Mouse (Mus musculus) cerebellum, adult (tissue): ENCODE measurements at regions not wholly inside any gene's neighbourhood (a gene's known extent, or its start where the extent isn't known, plus 50 kb on each side); places are given as distances from the start of the nearest gene placed in this dataset.

Experiments used
- ATAC-seq: cut with Nextera tagmentation; 2 replicates; pipeline ENCODE4 v1.9.2; 2017; ENCODE audit warnings: mild to moderate bottlenecking, moderate library complexity, mixed read lengths; ENCODE audit not compliant: insufficient number of reproducible peaks, low FRiP score, low TSS enrichment

GRCm38 (mm10) chr16:15052389-15052923 is 146.1 kb downstream of the Efcab1 start:
- peak; percentile 43; the same call in 1 of the 2 replicates for ATAC-seq

DNA sequence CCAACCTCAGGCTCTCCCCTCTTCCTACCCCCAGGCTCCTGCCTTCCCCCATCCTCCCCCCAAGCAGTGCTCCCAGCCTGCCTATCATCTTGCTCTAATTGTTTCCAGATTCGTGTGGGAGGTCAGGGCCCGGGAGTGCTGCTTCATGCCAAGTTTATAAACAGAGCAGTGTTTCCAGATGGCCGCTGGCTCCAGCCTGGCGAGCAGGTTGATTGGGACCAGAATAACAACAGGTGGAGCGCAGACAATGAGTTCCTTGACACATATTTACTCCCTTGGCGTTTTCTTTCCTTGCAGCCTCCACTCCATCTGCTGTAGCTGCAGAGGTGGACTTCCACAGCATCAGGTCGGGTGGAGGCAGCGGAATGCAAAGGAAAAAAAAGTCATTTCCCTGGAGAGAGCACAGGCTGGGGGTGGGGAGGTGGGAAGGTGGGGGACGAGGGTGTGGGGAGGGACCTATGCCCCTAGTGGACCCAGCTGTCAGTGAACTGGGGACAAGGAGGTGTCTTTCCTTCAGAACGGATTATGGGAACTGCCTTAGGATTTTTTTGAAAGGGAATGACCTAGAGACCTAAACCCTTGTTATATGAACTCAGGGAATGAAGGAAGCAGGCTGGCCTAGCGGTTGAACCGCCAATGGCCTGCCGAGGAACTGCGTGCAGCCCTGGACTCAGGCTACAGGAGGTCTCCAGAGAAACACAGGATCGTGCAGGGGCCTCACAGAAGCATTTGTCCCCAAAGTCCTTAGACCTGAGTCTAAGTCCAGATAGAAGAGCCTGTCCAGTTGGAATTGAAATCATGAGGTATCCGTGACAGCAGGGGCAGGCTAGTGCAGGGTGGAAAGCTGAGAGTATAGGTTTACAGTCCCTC is 146.8 kb downstream of the Efcab1 start:
- ATAC-seq: peak; percentile 83

DNA sequence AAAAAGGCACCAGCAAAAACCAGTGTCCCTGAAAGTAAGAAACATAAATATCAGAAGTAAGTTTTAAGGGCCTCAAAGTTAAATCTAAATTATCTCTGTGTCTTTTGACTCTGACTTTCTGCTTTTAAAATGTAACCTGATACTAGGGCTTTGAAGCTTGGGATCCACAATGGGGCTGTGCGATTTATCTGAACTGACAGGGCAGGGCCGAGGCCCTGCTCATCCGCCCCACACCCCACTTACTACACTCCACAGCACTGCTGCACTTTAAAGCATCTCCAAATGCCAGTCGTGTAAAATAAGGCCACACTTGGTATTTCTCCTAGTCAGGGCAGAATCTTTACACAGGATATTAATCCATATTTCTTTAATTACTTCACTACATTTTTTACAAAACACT is 147.4 kb downstream of the Efcab1 start:
- no peak for ATAC-seq

- no peak for ATAC-seq
These were observed 148.0 kb downstream of the Efcab1 start for GRCm38 (mm10) chr16:15054306-15055001.

- ATAC-seq: no peak
These were observed 149.3 kb downstream of the Efcab1 start for GRCm38 (mm10) chr16:15055697-15056096.

DNA sequence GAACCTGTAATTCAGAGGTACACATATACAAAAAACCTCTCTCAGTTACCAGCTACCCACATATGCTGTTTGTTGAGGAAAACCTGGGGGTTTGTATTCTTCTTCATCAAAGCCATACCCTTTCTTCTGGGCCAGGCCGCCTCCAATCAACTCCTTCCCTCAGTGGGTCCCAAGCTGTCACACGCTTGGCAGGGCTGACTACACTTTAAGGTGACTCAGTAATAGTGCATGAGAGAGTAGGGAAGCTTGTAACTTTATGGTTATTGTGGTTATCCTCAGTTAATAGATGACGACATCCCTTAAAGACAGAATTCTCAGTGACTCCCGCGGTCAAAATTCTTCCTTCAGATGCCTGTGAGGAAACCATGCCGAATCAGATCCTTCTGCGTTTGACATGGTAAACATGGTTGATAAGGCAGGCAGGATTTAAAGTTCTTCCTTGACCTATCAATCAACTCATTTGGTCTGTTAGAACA is 164.1 kb downstream of the Efcab1 start:
- no peak for ATAC-seq

DNA sequence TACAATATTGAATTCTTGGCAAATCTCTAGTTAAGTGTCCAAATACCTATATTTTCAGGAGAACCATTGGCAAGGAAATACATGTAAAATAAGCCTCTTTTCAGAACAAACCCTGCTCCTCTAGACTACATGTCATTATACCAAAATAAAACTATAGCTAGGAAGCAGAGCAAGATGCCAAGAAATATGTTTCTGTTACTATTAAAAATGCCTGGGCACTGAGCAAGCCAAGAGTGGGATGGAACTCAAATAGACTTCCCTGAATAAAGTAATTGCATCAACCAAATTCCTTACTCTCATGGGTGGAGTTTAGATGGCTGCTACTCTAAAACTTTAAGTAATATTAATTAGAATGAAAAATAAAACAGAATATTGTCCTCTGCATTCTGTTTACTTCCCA is 168.0 kb downstream of the Efcab1 start:
- no peak for ATAC-seq

DNA sequence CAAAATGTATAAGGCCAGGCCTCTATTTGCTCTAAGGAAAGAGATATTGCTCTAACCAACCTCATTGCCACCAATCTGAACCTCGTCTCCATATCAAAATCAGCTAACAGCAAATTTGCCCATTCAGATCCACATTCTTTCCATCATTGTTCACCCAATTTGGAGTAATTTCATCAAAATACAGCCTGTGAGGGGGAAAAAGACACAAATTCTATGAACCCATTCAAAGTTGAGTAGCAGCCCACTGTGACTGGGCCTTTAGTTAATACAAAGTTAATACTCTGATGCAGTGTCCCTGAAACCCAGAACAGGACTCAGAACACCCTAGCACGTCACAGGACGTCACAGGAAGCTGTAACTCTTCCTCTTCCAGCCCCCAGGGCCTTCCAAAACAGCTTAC is 177.3 kb downstream of the Efcab1 start:
- ATAC-seq: no peak

GRCm38 (mm10) chr16:15084147-15084752 is 177.8 kb downstream of the Efcab1 start:
- ATAC-seq: no peak

DNA sequence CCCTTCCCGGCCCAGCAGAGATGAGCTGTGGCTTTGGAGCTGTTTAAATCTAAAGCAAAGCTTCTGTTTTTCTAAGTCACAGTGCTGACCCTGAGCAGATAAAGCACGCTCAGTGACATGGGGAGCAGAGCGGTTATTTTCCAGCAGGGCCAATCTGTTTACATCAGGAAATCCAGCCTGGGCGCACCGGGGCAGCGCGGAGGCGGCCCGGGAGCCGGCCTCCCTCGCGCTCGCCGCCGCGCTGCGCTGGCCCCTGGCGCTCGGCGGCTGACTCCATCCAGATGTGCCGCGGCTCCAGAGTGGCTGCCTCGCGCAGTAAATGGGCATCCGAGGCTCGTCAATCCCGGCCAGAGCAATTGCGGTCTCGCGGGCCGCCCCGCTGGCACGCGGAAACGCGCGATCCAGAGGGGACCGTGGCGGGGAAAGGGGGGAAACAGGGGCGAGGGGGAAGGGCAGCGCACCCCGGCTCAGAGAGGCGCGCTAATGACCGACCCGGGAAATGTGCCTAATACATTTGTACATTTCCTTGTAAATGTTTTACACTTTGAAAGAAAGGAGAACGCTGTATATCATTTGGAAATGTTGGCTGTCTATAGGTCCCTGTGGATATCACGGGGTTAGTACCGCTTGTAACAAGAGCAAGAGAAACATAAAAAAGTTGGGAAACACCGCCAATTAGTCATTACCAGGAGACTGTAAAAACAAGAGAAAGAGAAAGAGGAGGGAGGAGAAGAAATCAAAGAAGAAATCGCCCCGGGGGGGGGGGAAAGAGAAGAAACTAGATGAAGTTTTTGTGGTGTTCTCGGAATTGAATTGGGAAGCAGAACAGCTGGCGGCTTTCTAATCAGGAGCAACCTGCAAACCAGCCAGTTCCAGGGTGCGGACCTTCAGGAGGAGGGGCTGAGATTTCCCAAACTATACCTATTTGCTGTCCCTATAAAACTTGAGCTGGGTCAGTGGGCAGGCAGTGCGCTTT is 178.6 kb downstream of the Efcab1 start:
- ATAC-seq: no peak

DNA sequence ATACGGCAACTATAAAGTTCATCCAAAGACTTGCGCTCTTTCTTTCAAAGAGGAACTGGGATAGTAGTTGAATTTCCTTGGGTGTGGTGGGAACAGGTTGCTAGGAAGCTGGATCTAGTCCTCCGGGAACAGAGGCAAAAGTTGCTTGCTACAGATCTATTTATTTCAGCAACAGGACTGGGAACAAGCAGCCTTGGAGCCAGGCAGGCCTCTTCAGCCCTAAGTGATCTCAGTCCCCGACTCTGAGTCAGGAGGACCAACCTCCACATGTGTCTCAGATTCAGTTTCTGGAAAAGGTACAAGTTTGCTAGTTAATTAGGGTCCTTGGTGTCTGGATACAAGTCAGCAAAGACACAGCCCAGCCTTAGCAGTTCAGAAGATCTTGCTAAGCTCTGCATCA is 180.2 kb downstream of the Efcab1 start:
- no peak for ATAC-seq

- no peak for ATAC-seq
These were observed 197.5 kb downstream of the Efcab1 start for GRCm38 (mm10) chr16:15103938-15104337.

DNA sequence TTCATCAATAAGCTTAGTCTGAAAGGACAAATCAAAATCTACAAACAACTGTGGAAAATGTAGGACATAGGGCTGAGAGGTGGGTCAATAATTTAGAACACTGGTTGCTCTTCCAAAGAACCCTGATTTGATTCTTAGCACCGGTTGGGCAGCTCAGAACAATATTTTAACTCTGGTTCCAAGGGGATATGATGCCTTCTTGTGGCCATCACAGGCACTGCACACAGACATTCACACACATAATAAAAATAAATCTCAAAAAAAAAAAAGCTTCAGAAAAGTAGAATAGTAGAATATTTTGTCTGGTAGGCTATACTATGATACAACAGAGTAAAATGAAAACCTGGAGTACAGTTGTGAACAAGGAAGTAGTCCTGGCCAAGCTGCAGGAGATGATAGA is 200.8 kb downstream of the Efcab1 start:
- ATAC-seq: no peak

DNA sequence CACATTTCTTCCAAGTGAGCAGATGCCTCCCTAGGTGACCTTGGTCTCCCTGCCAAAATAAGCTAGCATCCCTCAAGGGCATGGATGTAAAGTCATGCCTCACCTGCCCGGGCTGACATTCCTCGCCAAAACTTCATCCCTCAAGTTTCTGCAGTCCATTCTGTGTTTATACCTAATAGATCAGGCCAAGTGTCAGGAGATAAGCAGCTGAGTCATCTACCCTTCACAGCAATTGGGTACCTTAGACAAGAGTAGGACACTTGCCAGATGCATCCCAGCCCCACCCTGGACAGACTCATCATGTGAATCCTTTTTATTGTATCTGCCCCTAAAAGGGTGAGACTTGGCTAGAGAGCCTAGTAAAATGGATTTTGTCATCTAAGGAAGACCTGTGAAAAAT is 204.1 kb upstream of the Gm21897 start:
- no peak for ATAC-seq

DNA sequence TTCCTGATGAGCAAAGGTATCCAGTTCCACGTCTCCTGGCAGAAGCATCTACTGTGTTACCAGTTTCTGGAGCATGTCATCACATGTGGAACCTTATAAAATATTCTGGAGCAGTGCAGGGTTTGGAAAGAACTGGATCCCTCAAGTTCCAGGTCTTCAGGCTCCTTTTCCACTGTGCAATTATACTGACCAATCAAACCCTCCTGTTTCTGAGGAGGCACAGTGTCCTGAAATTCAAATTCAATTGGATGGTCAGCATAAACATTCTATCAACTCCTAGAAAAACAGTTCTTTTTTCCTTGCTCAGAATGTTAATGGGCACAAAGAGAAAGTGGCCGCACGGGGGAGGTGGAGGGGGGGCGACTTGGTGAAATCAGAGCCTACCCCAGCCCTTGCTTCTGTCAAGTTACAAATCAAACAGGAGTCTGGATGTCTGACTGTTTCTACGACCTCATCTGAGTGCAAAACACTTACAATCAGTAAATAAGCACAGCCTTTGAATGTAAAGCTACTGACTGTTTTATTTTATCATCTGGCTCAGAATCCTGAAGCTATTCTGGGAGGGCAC is 203.2 kb upstream of the Gm21897 start:
- no peak for ATAC-seq

DNA sequence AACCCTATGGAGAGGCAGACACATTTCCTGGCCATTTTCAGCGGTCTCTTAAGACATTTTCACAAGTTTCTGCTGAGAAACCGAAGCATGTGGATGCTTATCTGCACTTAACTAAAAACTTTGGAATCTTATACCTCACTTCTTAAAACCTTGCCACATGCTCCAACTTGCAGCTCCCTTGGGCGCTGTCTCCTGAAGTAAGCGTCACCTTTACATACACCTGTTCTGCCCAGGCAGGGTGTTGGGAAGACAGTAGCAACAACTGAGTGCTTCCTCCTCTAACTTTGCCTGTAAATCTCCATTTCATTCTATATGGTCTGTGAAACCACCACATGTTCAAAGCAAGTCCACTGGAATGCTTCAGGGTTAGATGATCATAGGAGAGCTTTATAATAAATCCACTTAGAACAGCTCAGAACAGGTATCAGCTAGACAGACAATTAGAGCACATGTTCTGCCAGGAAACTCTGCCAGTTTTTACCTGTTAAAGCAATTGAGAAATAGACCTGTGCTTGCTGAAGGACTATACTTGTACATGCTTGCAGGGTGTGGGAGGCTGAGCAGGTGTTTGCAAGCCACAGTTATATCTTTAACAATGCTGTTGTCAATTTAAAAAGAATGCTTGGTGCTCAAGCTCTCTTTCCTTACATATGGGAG is 202.6 kb upstream of the Gm21897 start:
- ATAC-seq: no peak

- no peak for ATAC-seq
These were observed 201.9 kb upstream of the Gm21897 start for GRCm38 (mm10) chr16:15115386-15115785.

DNA sequence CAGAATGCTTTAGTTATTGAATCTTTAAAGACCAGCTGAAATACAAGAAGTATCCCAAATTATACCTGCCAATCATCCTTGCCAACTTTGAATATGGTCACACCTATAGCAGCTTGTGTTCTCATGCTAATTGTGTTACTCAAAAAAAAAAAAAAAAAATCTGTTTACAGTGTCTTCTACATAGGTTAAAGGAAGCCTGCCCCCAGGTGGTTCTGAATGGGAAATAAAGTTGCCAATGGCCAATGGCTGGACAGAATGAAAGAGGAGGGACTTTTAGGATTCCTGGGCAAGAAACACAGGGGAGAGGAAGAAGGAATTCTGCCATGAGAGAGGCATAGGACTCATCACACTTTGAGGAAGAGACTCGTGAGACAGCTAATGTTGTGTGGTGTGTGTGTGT is 197.5 kb upstream of the Gm21897 start:
- ATAC-seq: no peak

DNA sequence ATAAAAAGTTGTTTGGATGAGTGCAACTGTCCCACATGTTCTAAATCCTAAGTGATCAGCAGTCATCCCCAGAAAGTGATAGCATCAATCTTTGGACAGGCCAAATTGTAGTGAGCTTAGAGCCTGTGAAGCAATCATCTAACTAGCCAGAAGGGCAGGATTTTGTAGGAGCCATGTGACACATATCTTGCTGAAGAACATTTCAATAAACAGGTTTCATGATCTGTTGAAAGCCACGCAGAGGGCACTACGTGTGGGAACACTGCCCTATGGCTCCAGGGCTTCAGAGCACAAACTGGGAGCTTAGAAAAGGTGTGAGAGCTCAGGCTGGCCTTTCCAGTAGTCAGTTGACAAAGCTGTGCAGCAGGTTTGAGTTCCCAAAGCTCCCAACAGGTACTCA is 188.3 kb upstream of the Gm21897 start:
- no peak for ATAC-seq
